Mouse (Mus musculus) CH12.LX (cell line): ENCODE data around the gene Rem1.

Experiments used
- CHD2 ChIP-seq: IDR thresholded peaks from 2 replicates; pipeline ENCODE4 v1.6.1; 2011; ENCODE audit warnings: low read length, improper control_type of control experiment
- CTCF ChIP-seq, 2 experiments: IDR thresholded peaks in 1 of 2; conservative IDR thresholded peaks in 1 of 2; 2 replicates each; pipeline ENCODE4 v1.5.1; 2011 to 2012; ENCODE audit warnings: low read depth in 2 of 2, low read length in 2 of 2, improper control_type of control experiment in 1 of 2, inconsistent platforms in 1 of 2, mild to moderate bottlenecking in 1 of 2, moderate library complexity in 1 of 2
- E2F4 ChIP-seq: IDR thresholded peaks from 2 replicates; pipeline ENCODE4 v1.6.1; 2011; ENCODE audit warnings: low read depth, low read length, improper control_type of control experiment; ENCODE audit not compliant: insufficient replicate concordance
- ELF1 ChIP-seq: IDR thresholded peaks from 2 replicates; pipeline ENCODE4 v1.6.1; 2014; ENCODE audit warnings: low read depth, mild to moderate bottlenecking, inconsistent platforms, low read length, improper control_type of control experiment
- EP300 ChIP-seq: IDR thresholded peaks from 2 replicates; pipeline ENCODE4 v1.6.1; 2011; ENCODE audit warnings: low read length, improper control_type of control experiment
- ETS1 ChIP-seq: conservative IDR thresholded peaks from 2 replicates; pipeline ENCODE4 v1.6.1; 2012; ENCODE audit warnings: low read depth, mild to moderate bottlenecking, inconsistent platforms, low read length, improper control_type of control experiment, moderate library complexity
- IRF4 ChIP-seq: IDR thresholded peaks from 2 replicates; pipeline ENCODE4 v1.6.1; 2014; ENCODE audit warnings: low read depth, mild to moderate bottlenecking, inconsistent platforms, low read length, improper control_type of control experiment
- POLR2A ChIP-seq: IDR thresholded peaks from 2 replicates; pipeline ENCODE4 v1.6.1; 2011; ENCODE audit warnings: low read depth, mild to moderate bottlenecking, improper control_type of control experiment, low read length
- TBP ChIP-seq: conservative IDR thresholded peaks from 2 replicates; pipeline ENCODE4 v1.6.1; 2011; ENCODE audit warnings: low read depth, low read length, improper control_type of control experiment
- TCF12 ChIP-seq: IDR thresholded peaks from 2 replicates; pipeline ENCODE4 v1.6.1; 2014; ENCODE audit warnings: low read depth, mild to moderate bottlenecking, inconsistent platforms, low read length, improper control_type of control experiment
- UBTF ChIP-seq: IDR thresholded peaks from 2 replicates; pipeline ENCODE4 v1.6.1; 2012; ENCODE audit warnings: low read depth, mild to moderate bottlenecking, inconsistent platforms, low read length, improper control_type of control experiment, moderate library complexity
- ZKSCAN1 ChIP-seq: IDR thresholded peaks from 2 replicates; pipeline ENCODE4 v1.6.1; 2012; ENCODE audit warnings: low read depth, inconsistent platforms, low read length, improper control_type of control experiment, borderline replicate concordance

GRCm38 (mm10) chr2:152669256-152669638, 42.5 kb downstream of the Rem1 start, which contains the start of gene H13:
- TF ChIP-seq IRF4 (no peak), UBTF (no peak), CTCF (conservative IDR thresholded peaks at IDR 0.05 in 1 of 2, IDR thresholded peaks at IDR 0.05 in 1 of 2; ENCODE audit: low read depth in 2 of 2, low read length in 2 of 2) (peak; percentile 51 to 87), ETS1 (no peak), E2F4 (no peak), EP300 (no peak), POLR2A (peak; percentile 96), TBP (peak; percentile 82), ELF1 (peak; percentile 85), TCF12 (peak; percentile 73), ZKSCAN1 (no peak), CHD2 (no peak)
